Mouse (Mus musculus): ENCODE measurements around the gene Tmem185b.

Tmem185b gene

DNA sequence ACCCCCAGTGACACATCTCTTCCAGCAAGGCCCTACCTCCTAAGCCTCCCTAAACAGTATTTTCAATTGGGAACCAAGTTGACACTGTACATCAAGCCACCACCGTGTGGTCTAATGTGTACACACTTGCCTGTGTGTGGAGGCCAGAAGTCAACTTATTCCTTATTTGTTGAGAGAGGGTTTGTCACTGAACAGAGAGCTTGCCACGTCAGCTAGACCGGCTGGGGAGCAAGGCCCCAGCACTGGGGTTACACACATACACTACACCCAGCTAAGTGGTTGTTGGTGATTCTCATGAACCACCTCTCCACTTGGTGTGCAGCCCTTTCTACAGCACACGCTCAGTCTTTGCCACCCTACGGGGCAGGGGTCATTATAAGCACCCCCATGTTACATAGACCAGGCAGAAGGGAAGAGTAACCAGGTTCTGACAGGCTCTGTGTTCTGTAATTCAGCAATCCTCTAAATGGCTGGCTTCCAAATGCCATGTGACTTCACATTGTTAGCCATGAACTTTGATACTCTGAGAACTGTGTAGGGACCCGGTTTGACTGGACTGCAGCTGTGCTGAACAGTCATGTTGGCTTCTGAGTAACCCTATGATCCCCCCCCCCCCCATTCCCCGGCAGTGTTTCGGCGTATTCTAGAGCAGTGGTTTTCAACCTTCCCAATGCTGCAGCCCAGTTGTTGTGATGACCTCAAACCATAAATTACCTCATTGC is 15.0 kb downstream of the Tmem185b start:
- peak; percentile 81 for DNase-seq (ENCODE audit: low spot score)

DNA sequence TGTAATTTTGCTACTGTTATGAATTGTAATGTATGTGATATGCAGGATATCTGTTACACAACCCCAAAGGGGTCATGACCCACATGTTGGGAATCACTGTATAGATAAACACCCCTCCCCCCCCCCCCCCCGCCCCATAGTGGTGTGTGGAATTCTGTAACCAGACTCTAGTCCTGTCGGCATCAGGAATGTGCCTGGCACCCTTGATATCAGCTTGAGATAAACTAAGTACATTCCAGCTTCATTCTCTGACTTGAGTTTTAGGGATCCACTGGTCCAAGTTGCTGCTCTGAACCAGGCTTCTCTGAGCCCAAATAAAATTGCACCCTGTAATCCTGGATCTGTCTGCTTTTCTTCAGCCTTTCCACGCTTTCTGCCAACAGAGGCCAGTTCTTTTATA is 15.6 kb downstream of the Tmem185b start:
- peak; percentile 82 for DNase-seq (ENCODE audit: low spot score)

DNA sequence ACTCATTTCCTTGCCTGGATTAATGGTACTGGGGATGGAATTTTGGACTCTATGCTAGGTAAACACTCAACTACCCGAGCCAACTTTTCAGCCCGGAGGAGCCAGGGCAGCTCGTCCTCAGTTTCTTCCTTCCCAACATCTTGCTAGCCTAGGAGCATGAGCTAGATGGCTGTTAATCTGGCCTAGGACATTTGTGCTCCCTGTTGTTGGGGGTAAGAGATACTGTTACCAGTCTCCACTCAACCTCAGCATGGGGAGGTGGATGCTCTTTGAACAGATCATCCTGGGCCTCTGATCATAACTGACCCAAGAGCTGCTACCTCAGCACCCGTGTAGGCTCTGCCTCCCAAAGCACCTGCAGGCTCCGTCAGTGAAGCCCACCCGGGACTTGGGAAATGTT is 17.4 kb downstream of the Tmem185b start:
- no peak for DNase-seq (ENCODE audit: low spot score)

DNA sequence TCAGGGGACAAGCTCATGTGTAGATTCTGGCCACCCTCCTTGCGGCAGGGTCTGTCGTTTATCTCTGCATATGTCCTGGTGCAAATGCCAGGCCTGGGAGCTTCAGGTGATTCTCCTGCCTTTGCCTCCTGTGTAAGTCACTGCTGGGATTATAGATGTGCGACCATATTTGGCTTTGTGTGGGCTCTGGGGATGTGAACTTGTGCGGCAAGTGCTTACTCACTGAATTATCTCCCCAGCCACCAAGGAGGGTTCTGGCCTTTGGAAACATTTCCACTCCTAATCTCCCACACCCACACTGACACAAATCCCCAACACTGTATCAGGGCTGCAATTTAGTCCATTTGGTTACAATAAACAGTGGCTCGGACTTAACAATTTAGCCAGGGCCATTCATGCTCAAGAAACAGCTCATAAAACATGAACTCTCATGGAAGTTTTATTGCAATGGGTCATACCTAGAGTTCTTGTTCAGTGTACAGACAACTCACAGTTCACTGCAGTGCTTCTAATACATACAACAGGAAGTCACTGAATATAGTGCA is 18.7 kb downstream of the Tmem185b start:
- no peak for DNase-seq (ENCODE audit: low spot score)

DNA sequence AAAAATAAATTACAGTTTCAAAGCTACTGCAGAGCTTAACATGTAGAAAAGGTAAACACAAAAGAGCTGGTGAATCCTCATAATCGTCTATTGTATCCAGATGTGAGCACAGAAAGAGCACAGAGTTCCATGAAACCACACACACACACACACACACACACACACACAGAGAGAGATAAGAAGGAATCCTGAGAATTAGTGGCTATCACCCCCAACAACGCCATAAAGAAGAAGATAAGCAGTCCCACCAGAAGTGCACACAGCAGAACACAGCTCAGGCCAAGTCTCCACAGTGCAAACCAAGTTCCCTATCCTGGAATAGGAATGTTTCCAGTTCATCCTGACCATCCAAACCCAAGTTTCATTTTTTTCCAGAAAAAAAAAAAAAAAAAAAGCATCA is 19.2 kb downstream of the Tmem185b start:
- no peak for DNase-seq (ENCODE audit: low spot score)

DNA sequence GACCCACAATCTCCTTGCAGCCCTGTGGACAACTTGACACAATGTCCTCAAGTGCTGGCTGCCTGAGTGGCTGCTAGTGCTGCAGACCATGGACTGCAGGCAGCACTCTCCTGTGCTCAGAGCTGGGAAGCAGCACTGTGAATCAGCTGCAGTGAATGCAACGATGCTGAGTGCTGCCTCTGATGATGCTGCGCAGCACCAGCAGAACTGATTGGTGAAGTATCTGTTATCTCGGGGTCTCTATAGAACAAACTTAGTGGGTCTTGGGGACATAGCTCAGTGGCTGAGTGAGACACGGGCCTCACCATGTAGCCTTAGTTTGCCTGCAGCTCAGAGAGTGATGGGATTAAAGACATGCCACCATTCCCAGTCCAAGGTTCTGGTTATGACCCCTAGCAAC is 19.7 kb downstream of the Tmem185b start:
- DNase-seq (ENCODE audit: low spot score): no peak

DNA sequence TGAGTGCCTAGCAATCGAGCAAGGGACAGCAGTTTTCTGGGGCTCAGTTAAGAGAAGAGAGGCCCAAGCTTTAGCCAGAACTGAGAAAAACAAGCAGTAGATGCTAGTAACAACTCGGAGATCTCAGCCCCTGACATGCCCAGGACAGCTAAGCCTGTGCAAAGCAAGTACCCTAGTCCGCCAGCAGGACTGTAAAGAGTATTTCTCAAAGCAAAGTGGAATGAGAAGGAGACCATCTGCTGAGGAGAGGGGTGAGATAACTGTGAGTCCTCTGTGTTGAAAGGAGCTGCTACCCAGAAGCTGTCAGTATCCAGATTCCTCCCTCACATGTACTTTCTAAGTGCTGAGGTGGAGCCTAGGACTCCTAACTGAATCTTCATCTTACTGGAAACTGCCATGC is 20.5 kb downstream of the Tmem185b start:
- DNase-seq (ENCODE audit: low spot score): no peak

DNA sequence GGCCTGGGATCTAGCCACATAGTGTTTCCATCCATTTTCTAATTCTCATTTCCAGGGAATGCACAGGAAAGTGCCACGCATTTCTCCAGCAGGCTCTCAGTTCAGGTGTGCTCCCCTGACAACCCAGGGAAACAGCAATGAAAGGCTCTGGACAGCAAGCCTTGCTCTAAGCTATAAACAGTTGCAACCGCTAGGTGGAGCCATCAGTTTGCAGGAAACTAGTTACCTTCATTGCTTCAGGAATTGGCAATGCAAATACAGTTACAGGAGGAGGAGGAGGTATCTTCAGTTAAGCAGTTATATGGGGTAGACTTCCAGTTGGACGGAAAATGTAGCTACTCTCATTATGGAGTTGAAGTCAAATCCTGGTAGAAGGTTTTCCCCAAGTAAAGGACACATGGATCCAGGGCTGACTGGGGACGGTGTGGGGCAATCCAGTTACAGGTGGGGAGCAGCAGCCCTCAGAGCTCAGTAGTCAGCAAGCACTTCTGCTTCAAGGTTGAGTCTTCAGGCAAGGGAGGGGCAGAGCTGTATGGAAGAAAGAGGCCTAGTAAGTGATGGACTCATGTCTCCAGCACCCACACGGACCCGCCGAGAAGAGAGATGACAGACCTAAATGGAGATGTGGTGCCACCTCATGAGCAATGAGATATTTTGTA is 22.8 kb downstream of the Tmem185b start:
- DNase-seq (ENCODE audit: low spot score): no peak

DNA sequence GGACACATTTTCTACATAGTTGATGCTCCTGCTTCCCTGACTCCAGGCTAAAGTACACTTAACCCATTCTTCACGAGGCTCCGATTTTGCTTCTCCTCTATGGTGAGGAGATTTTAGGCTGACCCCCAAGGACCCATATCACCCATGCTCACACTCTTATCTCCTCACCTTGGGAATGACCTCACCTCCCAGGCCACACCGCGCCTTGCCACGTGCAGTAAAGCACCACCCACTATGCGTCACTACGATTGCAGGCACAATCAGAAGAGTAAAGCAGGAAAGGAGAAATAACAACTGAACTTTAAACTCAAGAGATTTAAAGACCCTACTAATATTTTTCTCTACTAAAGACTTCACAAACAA is 23.3 kb downstream of the Tmem185b start:
- no peak for DNase-seq (ENCODE audit: low spot score)

DNA sequence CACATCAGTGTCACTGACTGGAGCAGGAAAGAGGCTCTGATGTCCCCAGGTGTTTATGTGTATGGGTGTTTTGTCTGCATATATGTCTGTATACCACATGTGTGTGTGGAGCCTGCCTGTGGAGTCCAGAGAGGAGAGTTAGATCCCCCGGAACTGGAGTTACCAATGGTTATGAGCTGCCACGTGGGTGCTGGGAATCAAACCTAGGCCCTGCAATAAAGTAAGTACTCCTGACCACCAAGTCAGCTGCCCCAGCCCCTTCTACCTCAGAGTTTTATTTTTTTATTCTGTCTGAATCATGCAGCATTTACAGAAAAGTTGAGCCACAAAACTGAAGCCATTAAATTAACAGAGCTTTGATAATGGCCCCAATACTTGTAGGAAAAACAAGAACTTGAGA is 24.1 kb downstream of the Tmem185b start:
- no peak for DNase-seq (ENCODE audit: low spot score)

DNA sequence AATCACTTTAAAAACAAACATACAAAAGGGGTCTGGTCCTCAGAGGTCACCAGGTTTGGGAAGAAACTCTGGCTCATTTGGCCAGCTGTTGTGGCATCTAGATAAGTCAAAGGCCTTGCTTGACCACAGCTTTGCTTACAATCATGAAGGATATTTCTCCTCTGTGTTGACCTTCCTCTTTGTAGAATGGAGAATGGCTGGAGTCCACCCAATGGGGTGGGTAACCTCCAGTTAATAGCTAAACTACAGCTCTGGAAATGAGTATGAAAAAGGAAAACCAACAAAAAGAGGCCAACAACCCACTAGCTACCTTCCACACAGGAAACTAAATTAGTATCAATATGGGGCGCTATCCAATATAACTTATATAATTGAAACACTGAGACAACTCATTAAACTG is 25.7 kb downstream of the Tmem185b start:
- no peak for DNase-seq (ENCODE audit: low spot score)

DNA sequence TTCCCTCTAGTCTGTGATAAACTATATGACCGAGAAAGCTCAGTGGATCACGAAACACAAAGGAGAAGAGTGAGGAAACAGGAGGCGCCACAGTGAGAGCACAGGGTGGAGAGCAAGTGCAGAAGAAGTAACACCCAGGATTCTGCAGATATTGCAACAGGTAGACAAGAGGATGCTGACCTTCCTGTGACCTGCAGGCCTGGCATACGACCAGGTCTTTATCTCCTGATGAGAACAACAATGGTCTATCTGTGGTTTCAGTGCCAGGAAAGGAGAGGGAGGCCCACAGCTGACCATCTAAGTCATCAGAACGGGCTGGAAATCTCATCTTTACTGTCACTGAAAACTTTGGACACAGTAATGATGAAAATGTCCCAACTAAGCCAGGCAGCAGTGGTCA is 29.7 kb downstream of the Tmem185b start:
- DNase-seq (ENCODE audit: low spot score): no peak

DNA sequence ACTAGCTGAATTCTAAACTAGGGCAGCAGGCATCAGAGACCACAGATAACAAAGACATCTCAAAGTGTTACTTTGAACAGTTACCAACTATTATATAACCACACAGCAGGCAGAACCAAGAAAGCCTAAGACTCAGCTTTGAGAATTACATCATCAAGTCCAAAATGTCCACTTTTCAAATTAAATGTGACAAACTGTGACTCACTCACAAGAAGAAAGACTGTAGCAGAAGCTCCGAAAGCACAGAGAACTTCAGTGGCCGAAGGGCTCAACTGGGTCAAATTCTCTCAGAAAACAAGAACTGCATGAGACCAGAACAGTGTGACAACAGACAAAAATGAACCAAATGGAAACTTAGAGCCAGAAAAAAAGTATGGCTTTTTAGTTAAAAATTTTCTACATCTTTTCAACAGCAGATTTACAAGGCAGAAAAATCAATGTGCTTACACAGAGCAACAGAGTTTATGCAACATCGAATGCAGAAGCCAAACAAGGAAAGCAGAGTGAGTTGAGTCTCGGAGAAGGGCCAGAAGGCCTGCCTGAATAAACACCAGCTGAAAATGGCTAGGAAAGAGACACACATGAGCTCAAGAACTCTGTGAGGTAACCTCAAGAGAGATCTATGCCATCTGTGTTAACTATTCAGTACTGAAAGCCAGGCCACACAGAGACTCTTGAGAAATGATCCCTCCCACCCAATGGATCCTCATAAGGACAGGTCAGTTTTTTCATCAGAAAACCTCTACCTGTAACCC is 31.9 kb downstream of the Tmem185b start:
- DNase-seq (ENCODE audit: low spot score): no peak

DNA sequence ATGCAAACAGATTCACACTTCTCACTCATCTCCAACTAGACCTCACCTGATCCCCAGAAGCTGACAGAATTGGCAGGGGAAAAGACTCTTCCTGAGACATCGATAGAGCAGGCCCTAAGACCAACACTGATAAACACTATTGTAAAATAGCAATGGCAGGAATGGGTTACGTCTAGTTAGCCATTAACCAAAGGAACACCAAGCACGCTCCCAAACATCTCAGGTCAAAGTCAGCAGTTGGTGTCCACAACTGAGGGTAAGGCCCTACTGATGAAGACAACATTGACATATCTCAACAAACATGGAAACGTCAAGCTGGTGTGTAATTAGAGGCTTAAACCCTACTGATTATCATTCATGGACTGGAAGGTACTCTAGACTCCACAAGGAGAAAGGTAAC is 39.6 kb downstream of the Tmem185b start:
- DNase-seq (ENCODE audit: low spot score): peak; percentile 27

DNA sequence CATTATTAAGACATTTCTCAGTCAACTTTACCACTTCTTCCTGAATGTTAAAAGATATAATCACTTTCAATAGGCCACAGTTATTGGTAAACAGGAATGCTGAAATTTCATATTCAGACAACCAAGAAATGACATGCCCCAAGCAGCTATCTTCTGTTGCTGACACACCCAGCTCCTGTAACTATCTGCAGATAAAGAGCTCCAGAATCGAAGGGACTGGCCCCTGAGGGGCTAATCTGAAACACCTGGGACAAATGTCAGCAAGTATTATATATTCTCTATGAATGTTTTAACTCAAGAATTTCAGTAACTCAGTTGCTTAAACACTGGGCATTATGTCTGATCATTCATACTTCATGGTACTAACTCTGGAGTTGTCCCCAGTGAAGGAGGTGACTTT is 44.2 kb downstream of the Tmem185b start:
- no peak for DNase-seq (ENCODE audit: low spot score)
